Mouse (Mus musculus) heart, postnatal 10 days (tissue): ENCODE measurements around the gene Nkain1. TPM values are rescaled to one million over a fixed set of nuclear protein-coding genes. Genes with fewer than 3 reads are reported as not detected.

ENCODE experiments used
- total RNA-seq, 2 experiments: library from RNA; stranded (reverse); gene quantifications; 2 replicates each; pipeline ENCODE4 v1.2.3; 2021

Gene Nkain1
- total RNA-seq, 2 experiments from 2014 or later = 6.3 to 7.7 TPM

Other genes with a start within 250 kb of the Nkain1 start
- 10 to 100 TPM; 24.6 to 25.4 TPM for gene Zcchc17, start 214.2 kb downstream of the Nkain1 start, total RNA-seq
- 10 to 100 TPM; 26.1 to 29.9 TPM for gene Snrnp40, start 214.0 kb downstream of the Nkain1 start, total RNA-seq
- gene Pum1, start 89.1 kb upstream of the Nkain1 start, total RNA-seq = 10 to 100 TPM; 66.0 to 66.8 TPM
- 10 to 100 TPM; 54.8 to 64.2 TPM for gene Sdc3, start 218.4 kb upstream of the Nkain1 start, total RNA-seq